Mouse (Mus musculus) liver, embryonic 14.5 days (tissue): Measurements from ENCODE around the gene Id3. TPM values are rescaled to one million over a fixed set of nuclear protein-coding genes. Genes with fewer than 3 reads are reported as not detected.
A peak's percentile ranks its signal among the peaks of the same experiment; 100 is the strongest.

Source experiments
- ATAC-seq: fragments of 200-750 bp; cut with Nextera tagmentation; 2 replicates; pipeline ENCODE4 v1.8.0; 2017; ENCODE audit warnings: moderate number of reproducible peaks, mild to moderate bottlenecking, moderate library complexity; ENCODE audit not compliant: insufficient read depth
- DNase-seq, 3 experiments: peaks; one replicate each; pipeline ENCODE4 v3.0.0-alpha.2; 2012 to 2013; ENCODE audit warnings: low read depth in 3 of 3, low spot score in 3 of 3
- H3K27ac ChIP-seq: fragments of 300-500 bp; sonication (generic); 2 replicates; pipeline ENCODE4 v1.5.1; 2014; ENCODE audit warnings: moderate library complexity, mild to moderate bottlenecking, control low read depth, inconsistent platforms
- H3K27me3 ChIP-seq: fragments of 300-500 bp; sonication (generic); 2 replicates; pipeline ENCODE4 v1.6.1; 2014; ENCODE audit warnings: mild to moderate bottlenecking, low read length, moderate library complexity; ENCODE audit not compliant: control insufficient read depth, insufficient read depth
- H3K36me3 ChIP-seq: fragments of 300-500 bp; sonication (generic); replicated peaks from 2 replicates; pipeline ENCODE4 v1.6.1; 2014; ENCODE audit warnings: low read depth; ENCODE audit not compliant: control insufficient read depth, insufficient read depth
- H3K4me1 ChIP-seq, 2 experiments: fragments of 200-500 bp in 1 of 2; fragments of 300-500 bp in 1 of 2; sonication (generic) in 1 of 2; replicated peaks; 2 replicates each; pipeline ENCODE4 v1.6.1; 2012 to 2014; ENCODE audit warnings: antibody characterized with exemption in 1 of 2, inconsistent platforms in 1 of 2, low read length in 1 of 2; ENCODE audit not compliant: control insufficient read depth in 2 of 2, insufficient read depth in 2 of 2
- H3K4me2 ChIP-seq: fragments of 300-500 bp; sonication (generic); 2 replicates; pipeline ENCODE4 v1.6.1; 2014; ENCODE audit warnings: low read depth, mild to moderate bottlenecking, control low read depth, moderate library complexity
- H3K4me3 ChIP-seq, 2 experiments: fragments of 200-500 bp in 1 of 2; fragments of 300-500 bp in 1 of 2; sonication (generic) in 1 of 2; 2 replicates each; pipeline ENCODE4 v1.5.1; 2012 to 2014; ENCODE audit warnings: low read depth in 2 of 2, low read length in 2 of 2, mild to moderate bottlenecking in 2 of 2, control low read depth in 1 of 2, inconsistent platforms in 1 of 2, moderate library complexity in 1 of 2; ENCODE audit not compliant: insufficient read depth in 1 of 2
- H3K9ac ChIP-seq: fragments of 300-500 bp; sonication (generic); replicated peaks from 2 replicates; pipeline ENCODE4 v1.6.1; 2014; ENCODE audit warnings: mild to moderate bottlenecking, control low read depth, moderate library complexity
- H3K9me3 ChIP-seq: fragments of 300-500 bp; sonication (generic); 2 replicates; pipeline ENCODE4 v1.6.1; 2016; ENCODE audit warnings: low read length, mixed read lengths; ENCODE audit not compliant: control insufficient read depth
- CTCF ChIP-seq: IDR thresholded peaks from 2 replicates; pipeline ENCODE4 v1.5.1; 2016; ENCODE audit warnings: antibody characterized with exemption, low read depth, control low read depth
- EP300 ChIP-seq: IDR thresholded peaks from 2 replicates; pipeline ENCODE4 v1.6.1; 2016; ENCODE audit warnings: antibody characterized with exemption, low read depth
- WGBS: fragments of 180-500 bp; shearing (Covaris S2); extraction: QIAGEN DNeasy Blood & Tissue Kit; methylation state at CpG from one replicate; pipeline ENCODE4 v1.1.7; 2014; ENCODE audit not compliant: insufficient replicate concordance; 5-methylcytosine and 5-hydroxymethylcytosine counted together
- polyA plus RNA-seq, 2 experiments: library from polyadenylated mRNA; depleted of rRNA in 1 of 2; stranded (reverse) in 1 of 2; unstranded in 1 of 2; fragments of >200 nt; fragmentation: Nextera tagmentation in 1 of 2; extraction: Ambion mirVana in 1 of 2; gene quantifications; 2 replicates each; pipeline versions ENCODE4 v1.2.1 to v1.2.3; 2012 to 2014

The Id3 gene
- polyA plus RNA-seq, 2 experiments, result 23.0 to 33.8 TPM

DNA sequence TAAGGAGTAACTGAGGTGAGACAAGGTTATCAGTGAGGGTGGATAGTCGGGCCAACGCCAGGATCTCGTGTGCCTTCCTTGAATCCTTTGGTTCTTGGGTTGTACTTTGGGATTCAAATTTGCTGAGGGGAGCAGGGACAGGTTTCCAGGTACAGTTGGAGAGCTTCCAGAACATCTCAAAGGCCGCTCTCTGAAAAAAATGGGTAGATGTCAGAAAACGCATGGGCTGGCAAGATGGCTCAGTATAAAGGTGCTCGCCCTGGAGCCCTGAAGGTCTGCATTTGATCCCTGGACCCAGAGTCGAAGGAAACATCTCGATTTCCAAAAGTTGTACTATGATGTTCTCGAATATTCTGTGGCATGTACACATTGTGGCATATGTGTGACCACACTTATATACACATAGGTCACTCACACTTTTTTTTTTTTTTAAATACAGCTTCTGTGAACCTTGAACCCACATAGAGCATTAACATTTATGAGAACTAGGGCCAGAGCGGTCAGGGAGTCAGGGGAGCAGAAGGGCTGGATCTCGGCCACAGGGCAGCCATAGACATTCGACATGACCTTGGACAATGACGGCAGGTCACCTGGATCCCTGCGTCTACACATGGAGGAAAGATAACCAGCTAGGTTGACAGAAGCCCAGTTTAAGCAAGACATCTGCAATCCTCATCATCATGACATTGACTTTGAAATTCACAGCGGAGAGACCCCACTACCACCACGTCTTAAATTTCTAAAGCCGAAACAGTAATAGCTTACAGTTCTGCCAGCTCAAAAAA is 3.8 kb upstream of the Id3 start:
- no peak for ATAC-seq
- Histone ChIP-seq H3K4me1 (peaks cover 4 to 17% of the 10 kb centered on the region in 2 experiments; a peak in 3 of 4 replicates), H3K9me3 (no peaks in the 10 kb centered on the region), H3K4me3 (no peak overlapping the region), H3K27ac (no peak overlapping the region), H3K9ac (no peak overlapping the region), H3K27me3 (peaks cover 75% of the 10 kb centered on the region), H3K4me2 (peak overlapping the region; percentile 36), H3K36me3 (no peaks in the 10 kb centered on the region)
- WGBS, result 51% methylated on average over 17 of the region's 17 CpGs
- no peak for DNase-seq
- no peak for TF ChIP-seq CTCF
- TF ChIP-seq EP300, result no peak

DNA sequence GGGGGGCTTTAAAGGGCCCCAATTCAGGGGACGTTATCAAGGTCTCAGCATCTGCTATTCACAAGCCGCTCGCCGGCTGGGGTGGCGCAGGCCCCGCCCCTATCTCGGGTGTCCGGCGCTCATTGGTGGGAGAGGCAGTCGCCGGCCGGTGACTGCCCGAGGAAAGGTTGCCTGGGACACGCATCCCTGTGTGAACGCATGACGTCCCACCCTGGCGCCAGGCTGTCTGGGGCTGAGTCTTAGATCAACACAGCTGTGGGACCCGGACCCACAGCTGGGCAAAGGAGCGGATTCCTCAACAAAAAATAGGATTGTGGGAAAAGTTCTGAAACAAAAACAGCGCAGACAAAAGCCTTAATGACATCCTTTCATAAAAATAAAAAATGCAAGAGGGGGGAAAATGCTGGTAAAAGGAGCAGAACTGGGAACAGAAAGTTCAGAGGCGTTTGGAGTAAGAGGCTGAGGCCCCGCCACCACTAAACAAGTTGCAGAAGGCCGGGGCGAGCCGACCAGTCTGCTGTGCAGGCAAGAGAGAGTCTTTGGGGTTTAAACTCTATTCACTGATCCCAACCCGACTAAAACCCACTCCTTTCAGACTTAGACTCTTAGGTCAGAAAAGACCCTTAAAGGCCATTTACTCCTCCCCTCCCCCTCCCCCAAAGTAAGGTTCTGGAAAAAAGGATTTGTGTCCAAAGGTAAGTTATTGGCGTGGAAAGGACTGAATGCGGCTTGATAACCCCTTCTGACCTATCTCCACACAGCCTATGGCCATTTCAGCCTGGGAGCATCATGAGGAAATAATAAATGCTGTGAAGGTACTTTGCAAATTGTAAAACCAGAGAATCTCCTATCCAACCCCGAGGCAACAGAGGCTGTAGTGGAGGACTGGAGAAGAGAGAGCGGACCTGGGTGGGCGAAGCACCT is 2.7 kb upstream of the Id3 start:
- H3K9me3 ChIP-seq, result no peaks in the 10 kb centered on the region
- DNase-seq (peak; percentile 48 to 56 (median 55)), ATAC-seq (peak; percentile 57; the same call in 1 of the 2 replicates)
- H3K9ac ChIP-seq, result no peak overlapping the region
- no peaks in the 10 kb centered on the region for H3K36me3 ChIP-seq
- TF ChIP-seq CTCF, result peak; percentile 25; the same call in 1 of the 2 replicates
- TF ChIP-seq EP300, result no peak
- no peak overlapping the region for H3K4me3 ChIP-seq
- H3K27me3 ChIP-seq, result peaks cover 75% of the 10 kb centered on the region
- peaks cover 4 to 17% of the 10 kb centered on the region in 2 experiments; a peak in 3 of 4 replicates for H3K4me1 ChIP-seq
- H3K4me2 ChIP-seq, result peak overlapping the region; percentile 36
- no peak overlapping the region; the same call in 1 of the 2 replicates for H3K27ac ChIP-seq
- WGBS, result 10% methylated on average over 31 of the region's 31 CpGs

DNA sequence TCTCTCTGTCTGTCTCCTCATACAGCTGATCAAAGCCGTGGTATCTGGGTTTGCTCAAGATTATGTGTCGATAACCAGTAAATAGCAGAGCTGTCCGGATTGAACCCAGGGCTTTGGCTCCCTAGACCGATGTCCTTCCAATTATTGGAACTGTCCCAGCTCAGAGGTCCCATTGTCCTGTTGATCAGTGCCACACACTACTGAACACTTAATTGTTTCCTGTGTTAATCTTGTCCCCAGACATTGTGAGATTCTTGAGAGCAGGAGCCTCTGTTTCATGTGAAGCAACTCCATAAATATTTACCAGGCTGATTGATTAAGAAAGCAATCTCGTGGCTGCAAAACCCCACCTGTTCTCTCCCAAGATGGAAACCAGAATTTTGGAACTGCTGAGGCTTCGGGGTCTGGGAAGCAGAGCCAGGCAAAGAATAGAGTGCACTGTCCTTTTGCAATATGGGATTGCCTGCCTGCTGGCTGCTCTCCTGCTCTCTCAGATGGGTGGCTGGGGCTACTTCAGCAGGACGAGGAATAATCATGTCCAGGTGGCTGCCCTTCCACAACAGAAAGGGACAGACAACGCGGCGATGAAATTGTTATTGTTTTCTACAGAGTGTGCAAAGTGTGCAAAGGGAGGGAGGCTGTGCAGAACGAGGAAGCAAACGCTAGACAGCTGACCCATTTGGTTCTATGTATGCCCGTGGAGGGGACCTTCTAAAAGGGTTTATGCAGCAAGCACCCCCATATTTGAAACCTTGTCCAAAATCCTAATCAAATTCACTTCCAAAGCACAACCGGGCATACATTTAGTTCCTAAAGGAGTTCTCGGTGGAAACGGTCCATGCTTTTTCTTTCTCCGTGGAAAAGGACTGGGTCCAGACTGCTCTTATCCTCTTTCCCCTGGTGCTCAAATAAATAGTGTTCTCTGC is 767 bp upstream of the Id3 start:
- Histone ChIP-seq H3K36me3 (no peaks in the 10 kb centered on the region), H3K4me1 (peaks cover 4 to 25% of the 10 kb centered on the region in 2 experiments; a peak in 3 of 4 replicates), H3K27me3 (peaks cover 87% of the 10 kb centered on the region), H3K9ac (no peak overlapping the region), H3K27ac (no peak overlapping the region), H3K4me2 (peak overlapping the region; percentile 28), H3K4me3 (no peak overlapping the region), H3K9me3 (no peaks in the 10 kb centered on the region)
- no peak for TF ChIP-seq CTCF
- TF ChIP-seq EP300, result no peak
- no peak for DNase-seq
- 25% methylated on average over 17 of the region's 17 CpGs for WGBS
- no peak for ATAC-seq

DNA sequence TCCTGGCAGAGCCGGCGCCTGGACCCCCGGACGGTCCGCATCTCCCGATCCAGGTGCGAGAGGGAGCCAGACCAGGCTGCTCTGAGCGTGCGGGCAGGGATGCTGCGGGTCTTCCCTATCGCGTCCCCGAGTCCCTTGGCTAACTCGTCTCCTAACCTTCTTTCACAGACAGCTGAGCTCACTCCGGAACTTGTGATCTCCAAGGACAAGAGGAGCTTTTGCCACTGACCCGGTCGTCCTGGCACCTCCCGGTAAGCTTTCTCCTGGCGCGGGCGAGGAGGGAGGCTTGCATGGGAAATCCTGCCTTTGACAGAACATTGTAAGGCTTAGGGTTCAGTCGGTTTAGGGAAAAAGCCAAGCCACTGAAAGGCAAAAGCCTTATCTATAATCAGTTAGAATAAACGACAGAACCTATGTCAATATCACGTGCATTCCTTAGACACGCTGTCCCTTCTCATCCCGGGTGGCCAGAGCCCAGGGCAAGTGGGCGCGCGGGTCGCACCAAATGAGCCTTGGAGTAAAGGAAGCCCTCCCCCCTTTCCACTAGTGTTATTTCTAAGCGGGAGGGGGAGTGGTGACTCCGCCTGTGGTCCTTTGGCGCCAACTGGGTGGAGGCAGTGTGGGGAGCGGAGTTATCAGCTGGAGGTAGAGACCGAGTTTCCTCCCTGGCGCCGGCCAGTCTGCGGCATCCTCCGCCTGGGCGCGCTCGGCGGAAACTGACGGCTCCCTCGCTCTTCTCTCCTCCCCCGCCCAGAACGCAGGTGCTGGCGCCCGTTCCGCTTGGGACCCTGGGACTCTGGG is 1.0 kb downstream of the Id3 start:
- Histone ChIP-seq H3K4me2 (peak overlapping the region; percentile 54), H3K9ac (peak overlapping the region; percentile 50), H3K9me3 (no peaks in the 10 kb centered on the region), H3K4me3 (peak overlapping the region; percentile 54), H3K36me3 (no peaks in the 10 kb centered on the region), H3K27me3 (peaks cover 100% of the 10 kb centered on the region), H3K27ac (no peak overlapping the region), H3K4me1 (peaks cover 4 to 25% of the 10 kb centered on the region in 2 experiments; a peak in 3 of 4 replicates)
- DNase-seq (no peak), ATAC-seq (peak; percentile 14; the same call in 1 of the 2 replicates)
- TF ChIP-seq CTCF (no peak), EP300 (no peak)
- 1% methylated on average over 50 of the region's 50 CpGs for WGBS
